Mouse (Mus musculus) right cerebral cortex, postnatal 14 days (tissue): ENCODE measurements around the gene Trpm3.
"Not testable (repeated sequence)": the region's sequence is repeated elsewhere in the genome, so short reads cannot be mapped to it uniquely, and the experiment has no call there.

Experiments
- DNase-seq: peaks from one replicate; pipeline ENCODE4 v3.0.0; 2022

Trpm3 gene

GRCm38 (mm10) chr19:22768242-22768641 lies 629.4 kb downstream of the Trpm3 start:
- no peak for DNase-seq

- DNase-seq: no peak
Observed at GRCm38 (mm10) chr19:22775191-22775695, 636.4 kb downstream of the Trpm3 start.

- no peak for DNase-seq
Observed at GRCm38 (mm10) chr19:22780192-22780843, 641.5 kb downstream of the Trpm3 start.

GRCm38 (mm10) chr19:22781579-22781978 lies 642.7 kb downstream of the Trpm3 start:
- DNase-seq: no peak

- no peak for DNase-seq
Observed at GRCm38 (mm10) chr19:22783745-22784144, 644.9 kb downstream of the Trpm3 start.

GRCm38 (mm10) chr19:22789753-22790152 lies 650.9 kb downstream of the Trpm3 start:
- no peak for DNase-seq

- no peak for DNase-seq
Observed at GRCm38 (mm10) chr19:22796996-22797395, 658.1 kb downstream of the Trpm3 start.

- peak; percentile 12 for DNase-seq
Observed at GRCm38 (mm10) chr19:22800471-22800870, 661.6 kb downstream of the Trpm3 start.

GRCm38 (mm10) chr19:22803396-22803795 lies 664.5 kb downstream of the Trpm3 start:
- DNase-seq: no peak

GRCm38 (mm10) chr19:22804311-22804710 lies 665.5 kb downstream of the Trpm3 start:
- DNase-seq: no peak

GRCm38 (mm10) chr19:22810247-22810646 lies 671.4 kb downstream of the Trpm3 start:
- DNase-seq: no peak

- no peak for DNase-seq
Observed at GRCm38 (mm10) chr19:22821741-22822140, 682.9 kb downstream of the Trpm3 start.

GRCm38 (mm10) chr19:22823491-22823981 lies 684.7 kb downstream of the Trpm3 start:
- DNase-seq: no peak

GRCm38 (mm10) chr19:22825812-22826211 lies 687.0 kb downstream of the Trpm3 start:
- no peak for DNase-seq

GRCm38 (mm10) chr19:22828198-22828742 lies 689.4 kb downstream of the Trpm3 start:
- no peak for DNase-seq

- DNase-seq: no peak
Observed at GRCm38 (mm10) chr19:22841081-22842040, 702.5 kb downstream of the Trpm3 start.

GRCm38 (mm10) chr19:22842697-22843096 lies 703.9 kb downstream of the Trpm3 start:
- DNase-seq: no peak

GRCm38 (mm10) chr19:22847696-22848095 lies 708.9 kb downstream of the Trpm3 start:
- DNase-seq: no peak

GRCm38 (mm10) chr19:22848251-22848650 lies 709.4 kb downstream of the Trpm3 start:
- no peak for DNase-seq

- DNase-seq: no peak
Observed at GRCm38 (mm10) chr19:22848783-22849576, 710.1 kb downstream of the Trpm3 start.

GRCm38 (mm10) chr19:22851423-22851822 lies 712.6 kb downstream of the Trpm3 start:
- not testable (repeated sequence) for DNase-seq

GRCm38 (mm10) chr19:22859644-22860043 lies 720.8 kb downstream of the Trpm3 start:
- no peak for DNase-seq
